Mouse (Mus musculus) left cerebral cortex, postnatal 36 days (tissue): Measurements from ENCODE around the gene Srgap1. TPM values are rescaled to one million over a fixed set of nuclear protein-coding genes. Genes with fewer than 3 reads are reported as not detected.

ENCODE experiments used
- DNase-seq, 2 experiments: peaks; one replicate each; pipeline ENCODE4 v3.0.0; 2021 to 2022; ENCODE audit warnings: low spot score in 2 of 2, mixed read lengths in 1 of 2
- intact Hi-C: fragments of 180-260 bp; cut with DNase I; formaldehyde crosslinking; loops from one replicate; pipeline ENCODE4 v1.15.1; 2025
- total RNA-seq, 2 experiments: library from RNA; stranded (reverse); gene quantifications; 2 replicates each; pipeline ENCODE4 v1.2.3; 2021

Srgap1 gene
- total RNA-seq: 10 to 100 TPM in 1 of 2 experiments, 1 to 10 TPM in 1; 7.7 to 11.1 TPM

GRCm38 (mm10) chr10:122046904-122047726 lies at the start of gene Srgap1:
Srgap1 (minus strand) TSS chr10:122047315.
- intact Hi-C loops: loop anchor here (5.0 kb wide), 1 partner anchor 210 kb away; no protein-coding TSS in a partner anchor
- peak; percentile 35 to 37 for DNase-seq

- DNase-seq: peak in 1 of 2 experiments; percentile 42
- intact Hi-C loops: loop anchor here (10.0 kb wide), 1 partner anchor 578 kb away; the partner anchor contains the start of gene Ppm1h
Measured at GRCm38 (mm10) chr10:122096462-122096979, 49.4 kb upstream of the Srgap1 start.

GRCm38 (mm10) chr10:122090472-122090871 lies 43.4 kb upstream of the Srgap1 start:
- intact Hi-C loops: loop anchor here (10.0 kb wide), 1 partner anchor 584 kb away; the partner anchor contains the start of gene Ppm1h
- DNase-seq: no peak

GRCm38 (mm10) chr10:122081352-122081751 lies 34.2 kb upstream of the Srgap1 start:
- no peak for DNase-seq
- intact Hi-C loops: no loop called here

- intact Hi-C loops: no loop called here
- no peak for DNase-seq
Measured at GRCm38 (mm10) chr10:122069153-122069552, 22.0 kb upstream of the Srgap1 start.

- DNase-seq: no peak
- intact Hi-C loops: no loop called here
Measured at GRCm38 (mm10) chr10:122055826-122056225, 8.7 kb upstream of the Srgap1 start.

- intact Hi-C loops: loop anchor here (5.0 kb wide), 4 partner anchors 282 to 412 kb away; partner anchors contain the start of gene D930020B18Rik
- DNase-seq: peak in 1 of 2 experiments; percentile 16
Measured at GRCm38 (mm10) chr10:122054535-122054934, 7.4 kb upstream of the Srgap1 start.

- DNase-seq: peak; percentile 73 to 84
- intact Hi-C loops: loop anchor here (5.0 kb wide), 4 partner anchors 280 to 410 kb away; partner anchors contain the start of gene D930020B18Rik
Measured at GRCm38 (mm10) chr10:122051831-122052230, 4.7 kb upstream of the Srgap1 start.

- peak; percentile 81 for DNase-seq
- intact Hi-C loops: loop anchor here (5.0 kb wide), 1 partner anchor 211 kb away; no protein-coding TSS in a partner anchor
Measured at GRCm38 (mm10) chr10:122047727-122048365, 731 bp upstream of the Srgap1 start.

GRCm38 (mm10) chr10:122046511-122046903 lies 608 bp downstream of the Srgap1 start:
- DNase-seq: no peak
- intact Hi-C loops: loop anchor here (5.0 kb wide), 1 partner anchor 209 kb away; no protein-coding TSS in a partner anchor

GRCm38 (mm10) chr10:122045946-122046345 lies 1.2 kb downstream of the Srgap1 start:
- DNase-seq: no peak
- intact Hi-C loops: loop anchor here (5.0 kb wide), 1 partner anchor 209 kb away; no protein-coding TSS in a partner anchor

- DNase-seq: no peak
- intact Hi-C loops: loop anchor here (5.0 kb wide), 2 partner anchors 83 to 208 kb away; no protein-coding TSS in a partner anchor
Measured at GRCm38 (mm10) chr10:122044926-122045325, 2.2 kb downstream of the Srgap1 start.

GRCm38 (mm10) chr10:122040372-122040771 lies 6.7 kb downstream of the Srgap1 start:
- intact Hi-C loops: loop anchor here (5.0 kb wide), 1 partner anchor 78 kb away; no protein-coding TSS in a partner anchor
- no peak for DNase-seq

- intact Hi-C loops: no loop called here
- no peak for DNase-seq
Measured at GRCm38 (mm10) chr10:122039566-122039965, 7.5 kb downstream of the Srgap1 start.

GRCm38 (mm10) chr10:122038554-122038953 lies 8.6 kb downstream of the Srgap1 start:
- intact Hi-C loops: no loop called here
- no peak for DNase-seq

- intact Hi-C loops: no loop called here
- no peak for DNase-seq
Measured at GRCm38 (mm10) chr10:122033271-122033670, 13.8 kb downstream of the Srgap1 start.

- intact Hi-C loops: no loop called here
- no peak for DNase-seq
Measured at GRCm38 (mm10) chr10:122030420-122030819, 16.7 kb downstream of the Srgap1 start.

GRCm38 (mm10) chr10:122029738-122030137 lies 17.4 kb downstream of the Srgap1 start:
- intact Hi-C loops: no loop called here
- DNase-seq: no peak

GRCm38 (mm10) chr10:122025198-122025597 lies 21.9 kb downstream of the Srgap1 start:
- no peak for DNase-seq
- intact Hi-C loops: no loop called here

GRCm38 (mm10) chr10:122020906-122021305 lies 26.2 kb downstream of the Srgap1 start:
- intact Hi-C loops: no loop called here
- no peak for DNase-seq
